Mouse (Mus musculus) stomach, embryonic 14.5 days (tissue): Measurements from ENCODE around the gene Ubr3. TPM values are rescaled to one million over a fixed set of nuclear protein-coding genes. Genes with fewer than 3 reads are reported as not detected.
"Not testable (repeated sequence)": the region's sequence is repeated elsewhere in the genome, so short reads cannot be mapped to it uniquely, and the experiment has no call there.

Experiments used
- ATAC-seq: fragments of 200-750 bp; cut with Nextera tagmentation; 2 replicates; pipeline ENCODE4 v1.8.0; 2017; ENCODE audit warnings: low read depth, moderate TSS enrichment; ENCODE audit not compliant: insufficient number of reproducible peaks, insufficient read depth, low FRiP score
- H3K27ac ChIP-seq: fragments of 300-500 bp; sonication (generic); 2 replicates; pipeline ENCODE4 v1.5.1; 2014; ENCODE audit warnings: mild to moderate bottlenecking, low read length, moderate library complexity, mixed read lengths
- H3K27me3 ChIP-seq: fragments of 300-500 bp; sonication (generic); 2 replicates; pipeline ENCODE4 v1.6.1; 2014; ENCODE audit warnings: low read length, control low read depth, mixed read lengths; ENCODE audit not compliant: control insufficient read depth, insufficient read depth
- H3K36me3 ChIP-seq: fragments of 300-500 bp; sonication (generic); 2 replicates; pipeline ENCODE4 v1.6.1; 2014; ENCODE audit warnings: mild to moderate bottlenecking, control low read depth, low read length, moderate library complexity, mixed read lengths; ENCODE audit not compliant: control insufficient read depth, insufficient read depth
- H3K4me1 ChIP-seq: fragments of 300-500 bp; sonication (generic); 2 replicates; pipeline ENCODE4 v1.6.1; 2014; ENCODE audit warnings: low read length, control low read depth, mixed read lengths; ENCODE audit not compliant: control insufficient read depth, insufficient read depth
- H3K4me2 ChIP-seq: fragments of 300-500 bp; sonication (generic); replicated peaks from 2 replicates; pipeline ENCODE4 v1.6.1; 2014; ENCODE audit warnings: low read depth, low read length, control low read depth
- H3K4me3 ChIP-seq: fragments of 300-500 bp; sonication (generic); 2 replicates; pipeline ENCODE4 v1.5.1; 2014; ENCODE audit warnings: low read depth, low read length, control low read depth
- H3K9ac ChIP-seq: fragments of 300-500 bp; sonication (generic); replicated peaks from 2 replicates; pipeline ENCODE4 v1.6.1; 2014; ENCODE audit warnings: low read depth, mild to moderate bottlenecking, control low read depth, low read length, moderate library complexity, mixed read lengths
- H3K9me3 ChIP-seq: fragments of 300-500 bp; sonication (generic); 2 replicates; pipeline ENCODE4 v1.6.1; 2016; ENCODE audit warnings: low read depth, low read length, control low read depth; ENCODE audit not compliant: control insufficient read depth
- WGBS: fragments of 180-500 bp; shearing (Covaris S2); extraction: QIAGEN DNeasy Blood & Tissue Kit; methylation state at CpG from one replicate; pipeline ENCODE4 v1.1.7; 2014; 5-methylcytosine and 5-hydroxymethylcytosine counted together
- polyA plus RNA-seq: library from polyadenylated mRNA; unstranded; fragments of >200 nt; fragmentation: Nextera tagmentation; extraction: Ambion mirVana; gene quantifications from 2 replicates; pipeline ENCODE4 v1.2.1, GENCODE M21; 2014

Gene Ubr3
- polyA plus RNA-seq, 1 experiment from 2014 or later = 19.6 TPM

- Histone ChIP-seq H3K9me3 (no peaks in the 10 kb centered on the region), H3K27ac (no peak overlapping the region), H3K4me2 (no peak overlapping the region), H3K9ac (no peak overlapping the region), H3K4me1 (peaks cover 13% of the 10 kb centered on the region; the same call in 1 of the 2 replicates), H3K27me3 (no peaks in the 10 kb centered on the region), H3K36me3 (no peaks in the 10 kb centered on the region), H3K4me3 (no peak overlapping the region)
- 59% methylated on average over 14 of the region's 14 CpGs for WGBS
- ATAC-seq = no peak
Observed at GRCm38 (mm10) chr2:69895502-69896223, 1.4 kb upstream of the Ubr3 start.

- ATAC-seq = no peak
- no peak overlapping the region for H3K4me3 ChIP-seq
- peaks cover 13% of the 10 kb centered on the region; the same call in 1 of the 2 replicates for H3K4me1 ChIP-seq
- no peak overlapping the region for H3K4me2 ChIP-seq
- H3K27ac ChIP-seq = no peak overlapping the region
- H3K27me3 ChIP-seq = no peaks in the 10 kb centered on the region
- WGBS = 95% methylated on average over 4 of the region's 4 CpGs
- H3K36me3 ChIP-seq = no peaks in the 10 kb centered on the region
- H3K9ac ChIP-seq = no peak overlapping the region
- no peaks in the 10 kb centered on the region for H3K9me3 ChIP-seq
Observed at GRCm38 (mm10) chr2:69896224-69896581, 843 bp upstream of the Ubr3 start.

- Histone ChIP-seq H3K27me3 (no peaks in the 10 kb centered on the region), H3K9me3 (no peaks in the 10 kb centered on the region), H3K36me3 (no peaks in the 10 kb centered on the region), H3K27ac (peak overlapping the region; percentile 91), H3K9ac (peak overlapping the region; percentile 99), H3K4me1 (peaks cover 13% of the 10 kb centered on the region; the same call in 1 of the 2 replicates), H3K4me3 (peak overlapping the region; percentile 98), H3K4me2 (peak overlapping the region; percentile 94)
- peak; percentile 48 for ATAC-seq
- 1% methylated on average over 55 of the region's 55 CpGs for WGBS
Observed at GRCm38 (mm10) chr2:69897618-69898575, 851 bp downstream of the Ubr3 start.

DNA sequence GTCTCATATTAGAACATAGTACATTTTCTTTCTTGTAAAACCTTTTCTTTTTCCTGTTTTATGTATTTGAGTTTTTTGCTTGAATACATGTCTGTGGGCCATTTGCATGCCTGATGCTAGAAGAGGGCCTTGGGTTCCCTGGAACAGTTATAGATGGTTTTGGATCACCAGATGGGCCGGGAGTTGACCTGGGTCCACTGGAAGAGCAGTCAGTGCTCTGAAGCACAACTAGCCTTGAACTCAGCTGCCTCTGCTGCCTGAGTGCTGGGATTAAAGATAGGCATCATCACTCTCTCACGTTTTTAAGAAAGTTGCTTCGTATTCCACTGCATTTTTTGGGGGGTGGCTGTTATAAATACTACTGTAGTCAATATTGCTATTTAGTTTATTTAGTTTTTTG is 6.5 kb downstream of the Ubr3 start:
- Histone ChIP-seq H3K27ac (no peak overlapping the region), H3K4me3 (no peak overlapping the region), H3K9ac (no peak overlapping the region), H3K9me3 (no peaks in the 10 kb centered on the region), H3K4me2 (no peak overlapping the region), H3K36me3 (no peaks in the 10 kb centered on the region), H3K27me3 (no peaks in the 10 kb centered on the region), H3K4me1 (peaks cover 11% of the 10 kb centered on the region; the same call in 1 of the 2 replicates)
- ATAC-seq = no peak
- 89% methylated on average over 3 of the region's 3 CpGs for WGBS

DNA sequence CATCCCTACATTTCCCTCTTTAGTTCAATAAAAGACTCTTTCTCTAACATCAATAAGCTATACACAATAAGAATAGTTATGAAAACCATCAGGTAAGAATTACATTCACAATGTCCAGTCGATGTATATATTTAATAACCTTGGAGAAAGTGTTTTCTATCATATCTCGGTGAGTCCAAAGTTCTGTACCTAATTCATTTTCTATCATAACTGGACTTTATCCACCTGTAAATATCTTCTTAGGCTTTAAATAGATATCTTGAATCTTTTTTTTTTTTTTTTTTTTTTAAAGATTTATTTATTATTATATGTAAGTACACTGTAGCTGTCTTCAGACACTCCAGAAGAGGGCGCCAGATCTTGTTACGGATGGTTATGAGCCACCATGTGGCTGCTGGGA is 10.3 kb downstream of the Ubr3 start:
- not testable (repeated sequence) for H3K9me3 ChIP-seq, H3K4me2 ChIP-seq, ATAC-seq, H3K4me3 ChIP-seq, H3K27ac ChIP-seq, H3K4me1 ChIP-seq, H3K9ac ChIP-seq, H3K36me3 ChIP-seq, H3K27me3 ChIP-seq
- 88% methylated on average over 4 of the region's 4 CpGs for WGBS

GRCm38 (mm10) chr2:69912801-69913200 is 15.8 kb downstream of the Ubr3 start:
- Histone ChIP-seq H3K4me2 (no peak overlapping the region), H3K27ac (no peak overlapping the region), H3K9ac (no peak overlapping the region), H3K27me3 (no peaks in the 10 kb centered on the region), H3K36me3 (peaks cover 8% of the 10 kb centered on the region), H3K9me3 (no peaks in the 10 kb centered on the region), H3K4me1 (no peaks in the 10 kb centered on the region), H3K4me3 (no peak overlapping the region)
- 39% methylated on average over 2 of the region's 2 CpGs for WGBS
- no peak for ATAC-seq

DNA sequence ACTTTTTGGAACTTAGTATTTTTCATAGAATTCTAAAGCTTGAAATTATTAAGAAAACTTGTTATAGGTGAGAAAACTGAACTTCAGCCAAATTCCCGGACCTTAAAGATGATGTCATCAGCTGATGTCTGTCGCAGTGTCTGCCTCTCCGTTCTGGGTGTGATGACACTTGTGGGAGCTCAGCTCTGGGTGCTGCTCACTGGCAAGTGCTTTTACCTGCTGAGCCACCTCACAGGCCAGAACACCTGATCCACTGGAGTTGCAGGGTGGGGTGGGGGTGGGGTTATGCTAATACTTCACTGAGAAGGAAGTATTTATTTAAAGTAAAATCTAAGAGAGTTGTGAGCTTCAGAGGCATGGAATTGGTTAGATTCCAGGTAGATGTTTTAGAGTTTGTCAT is 20.3 kb downstream of the Ubr3 start:
- 87% methylated on average over 3 of the region's 3 CpGs for WGBS

DNA sequence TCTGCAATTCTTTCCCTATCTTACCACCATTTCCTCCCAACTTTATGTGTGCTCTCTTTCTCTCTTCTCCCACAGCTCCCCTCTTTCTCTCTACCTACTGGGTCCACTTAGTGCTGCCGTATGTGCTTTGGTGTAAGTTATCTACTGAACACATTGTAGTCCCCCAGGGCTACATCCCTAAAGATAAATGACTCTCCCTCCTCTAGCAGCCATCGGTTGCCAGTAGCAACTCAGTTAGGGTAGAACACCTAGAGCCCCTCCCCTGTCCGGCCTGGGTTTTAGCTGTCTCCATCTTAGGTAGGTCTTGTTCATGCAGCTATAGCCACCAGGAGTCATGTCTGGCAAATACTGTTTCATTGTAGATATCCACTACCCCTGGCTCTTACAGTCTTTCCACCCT is 27.9 kb downstream of the Ubr3 start:
- Histone ChIP-seq H3K4me2 (no peak overlapping the region), H3K9ac (no peak overlapping the region), H3K27ac (no peak overlapping the region), H3K36me3 (peaks cover 20% of the 10 kb centered on the region), H3K4me3 (no peak overlapping the region), H3K9me3 (no peaks in the 10 kb centered on the region), H3K4me1 (no peaks in the 10 kb centered on the region), H3K27me3 (no peaks in the 10 kb centered on the region)
- 75% methylated on average over 3 of the region's 3 CpGs for WGBS
- no peak for ATAC-seq

More for the DNA sequence above, 20.3 kb downstream of the Ubr3 start:
- Histone ChIP-seq H3K27ac (no peak overlapping the region), H3K9me3 (no peaks in the 10 kb centered on the region), H3K4me2 (no peak overlapping the region), H3K27me3 (no peaks in the 10 kb centered on the region), H3K36me3 (peaks cover 22% of the 10 kb centered on the region), H3K4me3 (no peak overlapping the region), H3K4me1 (no peaks in the 10 kb centered on the region), H3K9ac (no peak overlapping the region)
- ATAC-seq = no peak
